Mouse (Mus musculus) embryonic fibroblast, embryonic 13.5 days (primary cell): ENCODE measurements around the gene Sult1b1. TPM values are rescaled to one million over a fixed set of nuclear protein-coding genes. Genes with fewer than 3 reads are reported as not detected.

Experiments used
- H3K27ac ChIP-seq: 2 replicates; pipeline ENCODE4 v1.5.1; 2012; ENCODE audit warnings: low read length, control low read depth, inconsistent platforms; ENCODE audit not compliant: insufficient read depth
- H3K4me1 ChIP-seq: 2 replicates; pipeline ENCODE4 v1.6.1; 2011; ENCODE audit warnings: low read length; ENCODE audit not compliant: control insufficient read depth, insufficient read depth
- H3K4me3 ChIP-seq: 2 replicates; pipeline ENCODE4 v1.5.1; 2011; ENCODE audit warnings: mild to moderate bottlenecking, control low read depth, low read length; ENCODE audit not compliant: insufficient read depth
- CTCF ChIP-seq: IDR thresholded peaks from 2 replicates; pipeline ENCODE4 v1.5.1; 2011; ENCODE audit warnings: mild to moderate bottlenecking, control low read depth, low read length, moderate library complexity, borderline replicate concordance; ENCODE audit not compliant: insufficient read depth
- POLR2A ChIP-seq: IDR thresholded peaks from 2 replicates; pipeline ENCODE4 v1.6.1; 2011; ENCODE audit warnings: low read depth, mild to moderate bottlenecking, control low read depth, low read length, moderate library complexity
- polyA plus RNA-seq: library from polyadenylated mRNA; stranded (reverse); fragments of >200 nt; gene quantifications from 2 replicates; pipeline ENCODE4 v1.2.4, GENCODE M21; 2011; ENCODE audit warnings: low read depth; ENCODE audit not compliant: missing spikeins, insufficient read length

The Sult1b1 gene
- not detected in 2 replicates for polyA plus RNA-seq

DNA sequence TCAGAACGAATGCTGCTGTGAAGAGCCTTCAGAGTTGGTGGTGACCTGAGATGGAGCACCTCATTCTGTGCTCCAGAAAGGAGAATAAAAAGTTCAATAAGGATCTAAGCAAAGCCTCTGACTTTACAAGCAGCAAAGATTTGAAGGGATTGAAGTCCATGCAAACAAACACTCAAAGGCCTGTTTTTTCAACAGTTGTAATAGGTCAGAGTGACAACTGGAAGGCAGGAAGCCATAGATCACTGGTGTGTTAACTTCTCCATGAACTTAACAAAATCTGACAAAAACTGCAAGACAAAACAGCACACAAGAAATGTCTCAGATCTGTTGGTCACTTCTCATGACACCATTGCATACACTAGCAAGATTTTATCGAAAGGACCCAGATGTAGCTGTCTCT, at the start of gene Sult1b1:
TSS of gene Sult1b1 (minus strand) at position 85 of the 400 bp plus-strand sequence.
- Histone ChIP-seq H3K4me1 (no peaks in the 10 kb centered on the region), H3K4me3 (no peak within 1 kb of the TSS), H3K27ac (no peak within 1 kb of the TSS)
- TF ChIP-seq POLR2A: no peak
- TF ChIP-seq CTCF: no peak

DNA sequence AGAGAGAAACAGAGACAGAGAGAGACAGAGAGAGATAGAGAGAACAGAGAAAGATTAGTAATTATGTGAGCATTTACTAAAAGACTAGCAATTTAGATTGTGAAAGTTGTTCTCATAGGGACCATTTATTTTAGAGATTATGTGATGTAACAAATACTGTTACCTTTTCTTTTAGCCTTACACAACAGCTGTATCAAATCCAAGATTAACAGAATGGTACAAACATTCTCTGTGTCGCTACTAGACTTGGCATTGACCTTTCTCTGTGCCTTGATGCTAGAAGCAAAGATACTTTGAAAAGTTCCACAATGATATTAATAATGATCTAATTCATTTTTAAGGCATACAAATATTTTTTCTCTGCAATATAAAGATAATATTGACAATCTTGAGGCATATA, 42.4 kb upstream of the Sult1b1 start:
- H3K4me3 ChIP-seq: no peak overlapping the region
- TF ChIP-seq CTCF: no peak
- no peak for TF ChIP-seq POLR2A
- no peaks in the 10 kb centered on the region for H3K4me1 ChIP-seq
- H3K27ac ChIP-seq: no peak overlapping the region

GRCm38 (mm10) chr5:87574174-87574573, 36.2 kb upstream of the Sult1b1 start:
- no peaks in the 10 kb centered on the region for H3K4me1 ChIP-seq
- H3K27ac ChIP-seq: no peak overlapping the region
- no peak for TF ChIP-seq POLR2A
- TF ChIP-seq CTCF: no peak
- no peak overlapping the region for H3K4me3 ChIP-seq

GRCm38 (mm10) chr5:87573490-87573889, 35.5 kb upstream of the Sult1b1 start:
- TF ChIP-seq CTCF (no peak), POLR2A (no peak)
- Histone ChIP-seq H3K27ac (no peak overlapping the region), H3K4me1 (no peaks in the 10 kb centered on the region), H3K4me3 (no peak overlapping the region)

DNA sequence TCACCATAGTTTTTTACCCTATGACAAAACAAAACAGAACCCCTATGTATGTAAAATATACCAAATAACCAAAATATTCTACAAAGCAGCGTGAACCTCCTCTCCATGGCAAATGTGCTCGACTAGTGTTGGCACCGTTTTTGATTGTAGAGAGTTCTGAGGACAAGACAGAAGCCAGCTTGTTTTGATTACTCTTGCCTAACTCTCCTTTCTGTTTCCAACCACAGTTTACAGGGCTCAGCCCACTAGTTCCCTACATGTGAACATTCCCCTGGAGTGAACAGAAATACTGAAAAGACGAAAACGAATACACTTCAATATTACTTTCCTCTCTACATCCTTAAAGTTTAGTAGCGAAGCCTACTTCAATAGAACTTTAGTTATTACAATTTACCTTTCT, 34.8 kb upstream of the Sult1b1 start:
- Histone ChIP-seq H3K27ac (no peak overlapping the region), H3K4me3 (no peak overlapping the region), H3K4me1 (no peaks in the 10 kb centered on the region)
- TF ChIP-seq CTCF: no peak
- no peak for TF ChIP-seq POLR2A

DNA sequence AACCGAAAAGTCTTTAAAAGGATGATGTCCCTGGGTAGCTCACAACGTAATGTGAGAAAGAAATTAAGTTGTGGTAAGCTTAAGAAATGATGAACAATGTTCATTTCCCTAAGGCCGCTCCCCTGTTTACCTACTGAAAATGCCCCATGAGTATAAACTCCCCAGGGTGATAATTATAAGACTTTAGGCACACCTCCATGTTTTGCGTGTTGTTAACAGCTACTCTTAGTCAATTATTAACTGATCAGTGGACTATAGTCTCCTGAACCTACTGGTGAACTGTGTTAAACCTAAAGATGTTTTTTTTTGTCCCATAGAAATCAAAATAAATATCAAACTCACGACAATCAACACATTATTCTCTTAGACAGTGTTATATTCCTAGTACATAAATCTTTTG, 30.9 kb upstream of the Sult1b1 start, which contains the start of gene Sult1d1:
TSS of gene Sult1d1 (minus strand) at position 183 of the 400 bp plus-strand sequence.
- Histone ChIP-seq H3K4me3 (no peak within 1 kb of the TSS), H3K4me1 (no peaks in the 10 kb centered on the region), H3K27ac (no peak within 1 kb of the TSS)
- no peak for TF ChIP-seq POLR2A
- TF ChIP-seq CTCF: no peak

DNA sequence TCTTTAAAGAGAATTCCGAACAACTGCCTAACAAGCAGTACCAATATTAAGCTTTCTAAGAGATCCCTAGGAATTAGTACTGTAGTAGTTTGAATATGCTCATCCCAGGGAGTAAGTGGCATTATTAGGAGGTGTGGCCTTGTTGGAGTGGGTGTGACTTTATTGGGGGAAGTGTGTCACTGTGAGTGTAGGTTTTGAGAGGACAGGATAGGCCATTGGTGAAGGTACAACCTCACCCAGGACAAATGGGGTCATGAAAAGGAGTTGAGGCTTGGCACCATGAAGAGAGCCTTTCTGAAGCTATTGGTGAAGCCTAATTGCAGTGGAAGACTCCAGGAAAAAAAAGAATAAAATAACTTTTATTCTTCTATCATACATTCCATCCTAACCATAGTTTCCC, 29.3 kb upstream of the Sult1b1 start:
- no peak overlapping the region for H3K4me3 ChIP-seq
- TF ChIP-seq POLR2A: no peak
- no peak for TF ChIP-seq CTCF
- H3K27ac ChIP-seq: no peak overlapping the region
- no peaks in the 10 kb centered on the region for H3K4me1 ChIP-seq

GRCm38 (mm10) chr5:87562966-87563365, 25.0 kb upstream of the Sult1b1 start:
- H3K27ac ChIP-seq: no peak overlapping the region
- no peak for TF ChIP-seq POLR2A
- no peak for TF ChIP-seq CTCF
- H3K4me1 ChIP-seq: no peaks in the 10 kb centered on the region
- H3K4me3 ChIP-seq: no peak overlapping the region

DNA sequence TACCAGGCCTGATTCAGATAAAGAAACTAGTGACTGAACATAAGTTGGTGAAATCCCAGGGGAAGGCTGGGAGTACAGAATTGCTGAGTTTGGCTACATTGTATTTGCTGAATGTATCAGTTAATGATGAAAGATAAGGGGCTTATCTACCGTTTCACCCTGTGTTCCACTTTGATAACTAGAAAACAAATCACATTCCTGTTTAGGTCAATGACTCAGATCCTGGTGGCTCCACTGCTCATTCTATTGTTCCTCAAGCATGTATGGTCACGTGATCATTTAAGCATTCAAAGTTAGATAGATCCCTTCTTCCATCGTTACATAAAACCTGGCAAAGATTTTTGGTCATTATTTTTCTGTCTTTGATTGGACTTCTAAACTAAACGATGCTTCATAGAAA, 24.5 kb upstream of the Sult1b1 start:
- Histone ChIP-seq H3K4me1 (no peaks in the 10 kb centered on the region), H3K27ac (no peak overlapping the region), H3K4me3 (no peak overlapping the region)
- TF ChIP-seq POLR2A: no peak
- TF ChIP-seq CTCF: no peak

GRCm38 (mm10) chr5:87560145-87560544, 22.1 kb upstream of the Sult1b1 start:
- no peak for TF ChIP-seq POLR2A
- no peak for TF ChIP-seq CTCF
- Histone ChIP-seq H3K4me3 (no peak overlapping the region), H3K4me1 (no peaks in the 10 kb centered on the region), H3K27ac (no peak overlapping the region)

GRCm38 (mm10) chr5:87550935-87551334, 12.9 kb upstream of the Sult1b1 start:
- Histone ChIP-seq H3K4me3 (no peak overlapping the region), H3K27ac (no peak overlapping the region), H3K4me1 (no peaks in the 10 kb centered on the region)
- no peak for TF ChIP-seq POLR2A
- TF ChIP-seq CTCF: no peak
